Mouse (Mus musculus): ENCODE data around the gene Slc22a5. TPM values are rescaled to one million over a fixed set of nuclear protein-coding genes. Genes with fewer than 3 reads are reported as not detected.

Slc22a5 gene
- polyA plus RNA-seq, 1 experiment from 2014 or later: 5.3 TPM

DNA sequence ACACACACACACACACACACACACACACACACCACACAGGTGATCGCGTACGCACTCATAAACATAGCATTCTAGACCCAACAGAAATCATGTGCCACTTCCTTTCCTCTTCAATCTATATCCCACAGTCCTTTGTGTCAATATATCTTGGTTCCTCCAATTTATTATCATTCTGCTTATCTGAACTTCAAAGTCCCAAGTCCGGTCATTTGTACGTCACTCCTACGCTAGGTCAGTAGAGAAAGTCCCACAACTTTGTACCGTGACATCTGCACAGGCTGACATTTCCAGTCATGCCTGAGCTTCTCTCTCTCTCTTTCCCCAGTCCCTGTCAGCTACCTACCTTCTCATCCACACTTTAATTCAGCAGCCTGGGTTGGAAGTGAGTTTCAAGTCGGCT, 17.2 kb upstream of the Slc22a5 start:
- Histone ChIP-seq H3K4me1 (ENCODE audit: control insufficient read depth, insufficient read depth, low read length) (no peaks in the 10 kb centered on the region), H3K27ac (replicated peaks; ENCODE audit: low read depth, low read length) (no peak overlapping the region), H3K27me3 (ENCODE audit: control insufficient read depth, insufficient read depth, low read length) (no peaks in the 10 kb centered on the region), H3K9ac (ENCODE audit: low read length) (no peak overlapping the region), H3K36me3 (ENCODE audit: control insufficient read depth, insufficient read depth, low read length) (no peaks in the 10 kb centered on the region), H3K4me2 (ENCODE audit: low read depth, severe bottlenecking) (no peak overlapping the region), H3K4me3 (ENCODE audit: low read depth, low read length) (no peak overlapping the region), H3K9me3 (ENCODE audit: control insufficient read depth, low read length) (no peaks in the 10 kb centered on the region)
- no peak for ATAC-seq (ENCODE audit: insufficient number of reproducible peaks, low FRiP score, low TSS enrichment, low read depth)
- no peak for DNase-seq (ENCODE audit: low spot score)
- WGBS: 90% methylated on average over 8 of the region's 8 CpGs

DNA sequence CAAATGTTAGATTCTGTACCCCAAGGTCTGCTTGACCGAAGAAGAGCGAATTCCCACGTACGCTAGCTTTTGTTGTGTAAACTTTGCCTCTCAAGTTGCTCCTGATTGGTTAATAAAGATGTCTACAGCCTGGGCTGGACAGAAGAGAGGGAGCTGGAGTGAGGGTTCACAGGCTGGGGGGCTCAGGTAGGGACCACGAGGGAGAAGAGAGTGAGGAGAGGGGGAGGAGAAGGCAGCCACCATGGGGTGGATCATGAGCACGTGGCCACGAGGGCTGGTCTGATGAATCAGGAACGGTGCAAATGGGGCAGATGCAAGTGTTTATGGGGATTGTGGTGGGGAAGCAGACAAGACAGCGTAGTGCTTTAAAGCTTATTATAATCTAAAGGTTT, 13.1 kb upstream of the Slc22a5 start:
- Histone ChIP-seq H3K27ac (replicated peaks; ENCODE audit: low read depth, low read length) (no peak overlapping the region), H3K27me3 (ENCODE audit: control insufficient read depth, insufficient read depth, low read length) (no peaks in the 10 kb centered on the region), H3K4me2 (ENCODE audit: low read depth, severe bottlenecking) (no peak overlapping the region), H3K4me1 (ENCODE audit: control insufficient read depth, insufficient read depth, low read length) (no peaks in the 10 kb centered on the region), H3K4me3 (ENCODE audit: low read depth, low read length) (no peak overlapping the region), H3K36me3 (ENCODE audit: control insufficient read depth, insufficient read depth, low read length) (no peaks in the 10 kb centered on the region), H3K9ac (ENCODE audit: low read length) (no peak overlapping the region), H3K9me3 (ENCODE audit: control insufficient read depth, low read length) (no peaks in the 10 kb centered on the region)
- ATAC-seq (ENCODE audit: insufficient number of reproducible peaks, low FRiP score, low TSS enrichment, low read depth): no peak
- DNase-seq (ENCODE audit: low spot score): no peak
- WGBS: 78% methylated on average over 9 of the region's 9 CpGs

DNA sequence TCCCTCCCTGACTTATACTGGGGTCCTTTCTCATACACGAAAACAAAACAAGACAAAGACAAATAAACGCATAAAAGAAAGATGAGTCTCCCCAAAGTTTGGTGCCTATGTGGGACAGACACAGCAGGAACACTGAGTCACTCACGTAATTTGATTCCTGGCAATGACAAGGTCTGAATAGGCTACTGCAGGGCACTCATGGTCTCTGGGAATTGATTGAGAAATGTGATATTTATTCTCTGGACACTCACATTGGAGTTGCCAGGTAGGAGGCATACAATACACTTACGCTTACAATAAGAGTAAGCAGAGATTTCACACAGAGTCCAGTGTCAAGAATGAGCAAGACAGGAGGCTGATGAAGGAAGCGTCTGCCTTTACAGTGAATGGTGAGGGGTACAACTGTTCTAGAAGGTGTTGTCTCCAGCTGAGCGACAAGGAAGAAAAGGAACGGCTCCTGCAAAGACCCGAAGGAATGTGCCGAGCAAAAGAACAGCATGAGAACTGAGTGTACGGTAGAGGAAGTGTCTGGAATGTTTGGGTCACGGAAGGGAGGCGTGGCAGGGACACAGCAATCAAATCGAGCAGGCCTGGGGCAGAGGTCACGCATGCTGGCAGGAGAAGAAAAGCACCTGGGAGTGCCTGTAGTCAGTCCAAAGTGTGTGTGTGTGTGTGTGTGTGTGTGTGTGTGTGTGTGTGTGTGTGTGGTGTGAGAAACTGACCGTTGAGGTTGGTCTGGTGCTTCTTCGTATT, 12.5 kb upstream of the Slc22a5 start:
- DNase-seq (ENCODE audit: low spot score): peak; percentile 67
- WGBS: 44% methylated on average over 16 of the region's 16 CpGs

DNA sequence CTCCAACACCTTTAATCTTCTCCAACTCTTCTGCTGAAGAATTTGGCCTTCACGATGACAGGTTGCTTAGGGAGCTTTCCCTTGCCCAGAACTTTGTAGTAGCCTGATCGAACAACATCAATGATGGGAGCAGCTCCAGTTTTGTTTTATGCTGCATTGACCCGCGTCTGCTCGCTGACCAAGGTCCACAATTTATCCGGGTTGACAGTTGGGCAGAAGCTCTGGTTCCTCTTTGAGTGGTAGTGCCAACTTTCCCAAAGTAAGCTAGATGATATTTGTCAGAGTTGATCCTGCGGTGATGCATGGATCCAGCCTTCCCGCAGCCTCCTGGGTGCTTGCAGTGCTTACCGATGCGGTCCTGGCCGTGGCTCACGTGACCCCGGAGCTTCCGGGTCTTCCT, 11.3 kb upstream of the Slc22a5 start:
- DNase-seq (ENCODE audit: low spot score) (no peak), ATAC-seq (ENCODE audit: insufficient number of reproducible peaks, low FRiP score, low TSS enrichment, low read depth) (no peak)
- Histone ChIP-seq H3K9me3 (ENCODE audit: control insufficient read depth, low read length) (no peaks in the 10 kb centered on the region), H3K9ac (ENCODE audit: low read length) (no peak overlapping the region), H3K4me3 (ENCODE audit: low read depth, low read length) (no peak overlapping the region), H3K27ac (replicated peaks; ENCODE audit: low read depth, low read length) (no peak overlapping the region), H3K4me2 (ENCODE audit: low read depth, severe bottlenecking) (no peak overlapping the region), H3K27me3 (ENCODE audit: control insufficient read depth, insufficient read depth, low read length) (no peaks in the 10 kb centered on the region), H3K4me1 (ENCODE audit: control insufficient read depth, insufficient read depth, low read length) (no peaks in the 10 kb centered on the region), H3K36me3 (ENCODE audit: control insufficient read depth, insufficient read depth, low read length) (no peaks in the 10 kb centered on the region)
- 94% methylated on average over 14 of the region's 14 CpGs for WGBS

More for the DNA sequence above, 12.5 kb upstream of the Slc22a5 start:
- no peak overlapping the region for H3K9ac ChIP-seq (ENCODE audit: low read length)
- ATAC-seq (ENCODE audit: insufficient number of reproducible peaks, low FRiP score, low TSS enrichment, low read depth): no peak
- no peak overlapping the region for H3K4me2 ChIP-seq (ENCODE audit: low read depth, severe bottlenecking)
- H3K4me3 ChIP-seq (ENCODE audit: low read depth, low read length): no peak overlapping the region
- H3K36me3 ChIP-seq (ENCODE audit: control insufficient read depth, insufficient read depth, low read length): no peaks in the 10 kb centered on the region
- H3K9me3 ChIP-seq (ENCODE audit: control insufficient read depth, low read length): no peaks in the 10 kb centered on the region
- no peaks in the 10 kb centered on the region for H3K4me1 ChIP-seq (ENCODE audit: control insufficient read depth, insufficient read depth, low read length)
- H3K27me3 ChIP-seq (ENCODE audit: control insufficient read depth, insufficient read depth, low read length): no peaks in the 10 kb centered on the region
- H3K27ac ChIP-seq (replicated peaks; ENCODE audit: low read depth, low read length): no peak overlapping the region

GRCm38 (mm10) chr11:53900991-53901390, 9.5 kb upstream of the Slc22a5 start:
- no peak for DNase-seq (ENCODE audit: low spot score)
- WGBS: 57% methylated on average over 1 of the region's 1 CpGs
- Histone ChIP-seq H3K9me3 (ENCODE audit: control insufficient read depth, low read length) (no peaks in the 10 kb centered on the region), H3K9ac (ENCODE audit: low read length) (no peak overlapping the region), H3K27me3 (ENCODE audit: control insufficient read depth, insufficient read depth, low read length) (no peaks in the 10 kb centered on the region), H3K4me2 (ENCODE audit: low read depth, severe bottlenecking) (no peak overlapping the region), H3K36me3 (ENCODE audit: control insufficient read depth, insufficient read depth, low read length) (no peaks in the 10 kb centered on the region), H3K27ac (replicated peaks; ENCODE audit: low read depth, low read length) (no peak overlapping the region), H3K4me3 (ENCODE audit: low read depth, low read length) (no peak overlapping the region), H3K4me1 (ENCODE audit: control insufficient read depth, insufficient read depth, low read length) (no peaks in the 10 kb centered on the region)
- ATAC-seq (ENCODE audit: insufficient number of reproducible peaks, low FRiP score, low TSS enrichment, low read depth): no peak

- Histone ChIP-seq H3K9me3 (ENCODE audit: control insufficient read depth, low read length) (no peaks in the 10 kb centered on the region), H3K27ac (replicated peaks; ENCODE audit: low read depth, low read length) (no peak overlapping the region), H3K4me1 (ENCODE audit: control insufficient read depth, insufficient read depth, low read length) (no peaks in the 10 kb centered on the region), H3K4me3 (ENCODE audit: low read depth, low read length) (no peak overlapping the region), H3K4me2 (ENCODE audit: low read depth, severe bottlenecking) (no peak overlapping the region), H3K27me3 (ENCODE audit: control insufficient read depth, insufficient read depth, low read length) (no peaks in the 10 kb centered on the region), H3K36me3 (ENCODE audit: control insufficient read depth, insufficient read depth, low read length) (no peaks in the 10 kb centered on the region), H3K9ac (ENCODE audit: low read length) (no peak overlapping the region)
- 82% methylated on average over 6 of the region's 6 CpGs for WGBS
- ATAC-seq (ENCODE audit: insufficient number of reproducible peaks, low FRiP score, low TSS enrichment, low read depth) (no peak), DNase-seq (ENCODE audit: low spot score) (no peak)
Observed at GRCm38 (mm10) chr11:53899981-53900380, 8.5 kb upstream of the Slc22a5 start.

DNA sequence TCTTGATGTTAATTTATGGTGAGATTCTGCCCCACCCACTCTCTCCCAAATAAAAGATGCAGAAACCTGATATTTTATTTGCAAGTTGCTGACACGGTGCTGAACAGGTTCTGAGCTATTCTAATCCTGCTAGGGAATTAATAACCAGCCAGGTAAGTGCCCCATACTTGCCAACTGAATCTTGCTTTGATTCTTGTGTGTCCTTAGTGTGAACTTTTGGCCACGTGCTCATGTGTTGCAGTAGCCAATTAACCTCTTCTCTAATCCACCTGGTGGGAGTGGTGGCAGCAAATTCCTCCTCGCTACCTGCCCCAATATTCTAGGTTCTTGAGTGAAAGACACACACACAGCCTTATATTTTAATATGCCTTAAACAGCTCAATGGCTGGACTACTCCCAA, 7.5 kb upstream of the Slc22a5 start:
- H3K4me1 ChIP-seq (ENCODE audit: control insufficient read depth, insufficient read depth, low read length): no peaks in the 10 kb centered on the region
- WGBS: 65% methylated on average over 3 of the region's 3 CpGs
- no peak overlapping the region for H3K4me2 ChIP-seq (ENCODE audit: low read depth, severe bottlenecking)
- H3K9ac ChIP-seq (ENCODE audit: low read length): no peak overlapping the region
- no peaks in the 10 kb centered on the region for H3K27me3 ChIP-seq (ENCODE audit: control insufficient read depth, insufficient read depth, low read length)
- H3K36me3 ChIP-seq (ENCODE audit: control insufficient read depth, insufficient read depth, low read length): no peaks in the 10 kb centered on the region
- H3K4me3 ChIP-seq (ENCODE audit: low read depth, low read length): no peak overlapping the region
- no peak for ATAC-seq (ENCODE audit: insufficient number of reproducible peaks, low FRiP score, low TSS enrichment, low read depth)
- no peaks in the 10 kb centered on the region for H3K9me3 ChIP-seq (ENCODE audit: control insufficient read depth, low read length)
- H3K27ac ChIP-seq (replicated peaks; ENCODE audit: low read depth, low read length): no peak overlapping the region
- DNase-seq (ENCODE audit: low spot score): no peak

- H3K4me3 ChIP-seq (ENCODE audit: low read depth, low read length): no peak overlapping the region
- H3K4me2 ChIP-seq (ENCODE audit: low read depth, severe bottlenecking): no peak overlapping the region
- ATAC-seq (ENCODE audit: insufficient number of reproducible peaks, low FRiP score, low TSS enrichment, low read depth): no peak
- DNase-seq (ENCODE audit: low spot score): no peak
- WGBS: 58% methylated on average over 6 of the region's 6 CpGs
- no peak overlapping the region for H3K9ac ChIP-seq (ENCODE audit: low read length)
- H3K27me3 ChIP-seq (ENCODE audit: control insufficient read depth, insufficient read depth, low read length): no peaks in the 10 kb centered on the region
- H3K27ac ChIP-seq (replicated peaks; ENCODE audit: low read depth, low read length): no peak overlapping the region
- no peaks in the 10 kb centered on the region for H3K9me3 ChIP-seq (ENCODE audit: control insufficient read depth, low read length)
- no peaks in the 10 kb centered on the region for H3K36me3 ChIP-seq (ENCODE audit: control insufficient read depth, insufficient read depth, low read length)
- no peaks in the 10 kb centered on the region for H3K4me1 ChIP-seq (ENCODE audit: control insufficient read depth, insufficient read depth, low read length)
Observed at GRCm38 (mm10) chr11:53896935-53897334, 5.5 kb upstream of the Slc22a5 start.

- H3K9me3 ChIP-seq (ENCODE audit: control insufficient read depth, low read length): no peaks in the 10 kb centered on the region
- 70% methylated on average over 2 of the region's 2 CpGs for WGBS
- H3K4me1 ChIP-seq (ENCODE audit: control insufficient read depth, insufficient read depth, low read length): no peaks in the 10 kb centered on the region; the same call in 1 of the 2 replicates
- no peaks in the 10 kb centered on the region for H3K36me3 ChIP-seq (ENCODE audit: control insufficient read depth, insufficient read depth, low read length)
- H3K27me3 ChIP-seq (ENCODE audit: control insufficient read depth, insufficient read depth, low read length): no peaks in the 10 kb centered on the region
- no peak overlapping the region for H3K9ac ChIP-seq (ENCODE audit: low read length)
- DNase-seq (ENCODE audit: low spot score): no peak
- H3K4me2 ChIP-seq (ENCODE audit: low read depth, severe bottlenecking): no peak overlapping the region
- H3K27ac ChIP-seq (replicated peaks; ENCODE audit: low read depth, low read length): no peak overlapping the region
- no peak for ATAC-seq (ENCODE audit: insufficient number of reproducible peaks, low FRiP score, low TSS enrichment, low read depth)
- no peak overlapping the region for H3K4me3 ChIP-seq (ENCODE audit: low read depth, low read length)
Observed at GRCm38 (mm10) chr11:53893451-53893850, 2.0 kb upstream of the Slc22a5 start.
